Mouse (Mus musculus): Measurements from ENCODE around the gene Sphk2. TPM values are rescaled to one million over a fixed set of nuclear protein-coding genes. Genes with fewer than 3 reads are reported as not detected.
"Not testable (repeated sequence)": the region's sequence is repeated elsewhere in the genome, so short reads cannot be mapped to it uniquely, and the experiment has no call there.

The Sphk2 gene
- polyA plus RNA-seq, 1 experiment from 2014 or later: 27.1 TPM

GRCm38 (mm10) chr7:45661702-45662101 lies 56.1 kb downstream of the Sphk2 start:
- not testable (repeated sequence) for H3K4me1 ChIP-seq (replicated peaks); H3K36me3 ChIP-seq; H3K9me3 ChIP-seq; H3K27me3 ChIP-seq; H3K4me3 ChIP-seq (replicated peaks); H3K9ac ChIP-seq (replicated peaks); H3K27ac ChIP-seq; H3K4me2 ChIP-seq (replicated peaks); ATAC-seq
- WGBS: 88% methylated on average over 6 of the region's 6 CpGs

GRCm38 (mm10) chr7:45660746-45661478 lies 56.9 kb downstream of the Sphk2 start:
- ATAC-seq: no peak
- H3K9me3 ChIP-seq: 0 out of 2 replicates have a peak, but pooled peaks cover 2% of the 10 kb centered on the region
- no peak overlapping the region for H3K4me2 ChIP-seq (replicated peaks)
- H3K27me3 ChIP-seq: no peaks in the 10 kb centered on the region
- no peak overlapping the region for H3K4me3 ChIP-seq (replicated peaks)
- no peak overlapping the region for H3K9ac ChIP-seq (replicated peaks)
- H3K27ac ChIP-seq: no peak overlapping the region
- 86% methylated on average over 11 of the region's 11 CpGs for WGBS
- no peaks in the 10 kb centered on the region for H3K36me3 ChIP-seq
- H3K4me1 ChIP-seq (replicated peaks): no peaks in the 10 kb centered on the region

Other genes with a start within 250 kb of the Sphk2 start
- gene Tulp2, start 236.1 kb downstream of the Sphk2 start, polyA plus RNA-seq (2015; fragmentation: Nextera tagmentation; extraction: Ambion mirVana): 0.22 TPM in 1 of 2 replicates, not detected in the other
- gene Gm45808, start 231.2 kb downstream of the Sphk2 start, polyA plus RNA-seq (2015; fragmentation: Nextera tagmentation; extraction: Ambion mirVana): not detected in 2 replicates
- gene Dhdh, start 229.2 kb downstream of the Sphk2 start, polyA plus RNA-seq (2015; fragmentation: Nextera tagmentation; extraction: Ambion mirVana): 3.3 and 3.6 TPM in 2 replicates
- gene Nucb1, start 207.6 kb downstream of the Sphk2 start, polyA plus RNA-seq (2015; fragmentation: Nextera tagmentation; extraction: Ambion mirVana): 86.7 and 101 TPM in 2 replicates
- 11.7 and 11.9 TPM in 2 replicates for gene Ppp1r15a, start 191.7 kb downstream of the Sphk2 start, polyA plus RNA-seq (2015; fragmentation: Nextera tagmentation; extraction: Ambion mirVana)
- 0.23 and 0.46 TPM in 2 replicates for gene Plekha4, start 191.7 kb downstream of the Sphk2 start, polyA plus RNA-seq (2015; fragmentation: Nextera tagmentation; extraction: Ambion mirVana)
- 0.13 and 0.21 TPM in 2 replicates for gene Hsd17b14, start 163.1 kb downstream of the Sphk2 start, polyA plus RNA-seq (2015; fragmentation: Nextera tagmentation; extraction: Ambion mirVana)
- gene Bcat2, start 147.8 kb downstream of the Sphk2 start, polyA plus RNA-seq (2015; fragmentation: Nextera tagmentation; extraction: Ambion mirVana): 20.7 and 24.5 TPM in 2 replicates
- gene Fgf21, start 102.5 kb downstream of the Sphk2 start, polyA plus RNA-seq (2015; fragmentation: Nextera tagmentation; extraction: Ambion mirVana): 0.17 TPM in 1 of 2 replicates, not detected in the other
- gene Fut1, start 100.7 kb downstream of the Sphk2 start, polyA plus RNA-seq (2015; fragmentation: Nextera tagmentation; extraction: Ambion mirVana): not detected in 2 replicates
- gene Izumo1, start 96.2 kb downstream of the Sphk2 start, polyA plus RNA-seq (2015; fragmentation: Nextera tagmentation; extraction: Ambion mirVana): 0.17 TPM in 1 of 2 replicates, not detected in the other
- 7.5 and 9.4 TPM in 2 replicates for gene Rasip1, start 90.5 kb downstream of the Sphk2 start, polyA plus RNA-seq (2015; fragmentation: Nextera tagmentation; extraction: Ambion mirVana)
- gene Mamstr, start 78.0 kb downstream of the Sphk2 start, polyA plus RNA-seq (2015; fragmentation: Nextera tagmentation; extraction: Ambion mirVana): 3.1 and 4.8 TPM in 2 replicates
- gene Fut2, start 51.6 kb downstream of the Sphk2 start, polyA plus RNA-seq (2015; fragmentation: Nextera tagmentation; extraction: Ambion mirVana): 0.06 and 0.09 TPM in 2 replicates
- gene Ntn5, start 34.0 kb downstream of the Sphk2 start, polyA plus RNA-seq (2015; fragmentation: Nextera tagmentation; extraction: Ambion mirVana): 0.39 and 0.59 TPM in 2 replicates
- 0.17 and 0.31 TPM in 2 replicates for gene Sec1, start 23.6 kb downstream of the Sphk2 start, polyA plus RNA-seq (2015; fragmentation: Nextera tagmentation; extraction: Ambion mirVana)
- 35.9 and 40.0 TPM in 2 replicates for gene Car11, start 18.2 kb downstream of the Sphk2 start, polyA plus RNA-seq (2015; fragmentation: Nextera tagmentation; extraction: Ambion mirVana)
- 3.4 and 4.0 TPM in 2 replicates for gene Dbp, start 12.9 kb downstream of the Sphk2 start, polyA plus RNA-seq (2015; fragmentation: Nextera tagmentation; extraction: Ambion mirVana)
- 643 and 684 TPM in 2 replicates for gene Rpl18, start 2.5 kb downstream of the Sphk2 start, polyA plus RNA-seq (2015; fragmentation: Nextera tagmentation; extraction: Ambion mirVana)
- 1.0 and 1.3 TPM in 2 replicates for gene Fam83e, start 3.2 kb upstream of the Sphk2 start, polyA plus RNA-seq (2015; fragmentation: Nextera tagmentation; extraction: Ambion mirVana)
- gene Spaca4, start 7.8 kb upstream of the Sphk2 start, polyA plus RNA-seq (2015; fragmentation: Nextera tagmentation; extraction: Ambion mirVana): not detected in 2 replicates
- gene Lmtk3, start 65.7 kb upstream of the Sphk2 start, polyA plus RNA-seq (2015; fragmentation: Nextera tagmentation; extraction: Ambion mirVana): 22.8 and 24.0 TPM in 2 replicates
- gene Sult2b1, start 66.7 kb upstream of the Sphk2 start, polyA plus RNA-seq (2015; fragmentation: Nextera tagmentation; extraction: Ambion mirVana): 5.5 and 5.6 TPM in 2 replicates
- 362 and 363 TPM in 2 replicates for gene Cyth2, start 96.6 kb upstream of the Sphk2 start, polyA plus RNA-seq (2015; fragmentation: Nextera tagmentation; extraction: Ambion mirVana)
- 0.62 and 0.73 TPM in 2 replicates for gene Kcnj14, start 106.8 kb upstream of the Sphk2 start, polyA plus RNA-seq (2015; fragmentation: Nextera tagmentation; extraction: Ambion mirVana)
- 39.9 and 41.7 TPM in 2 replicates for gene Grwd1, start 112.9 kb upstream of the Sphk2 start, polyA plus RNA-seq (2015; fragmentation: Nextera tagmentation; extraction: Ambion mirVana)
- 36.1 and 44.8 TPM in 2 replicates for gene Kdelr1, start 154.8 kb upstream of the Sphk2 start, polyA plus RNA-seq (2015; fragmentation: Nextera tagmentation; extraction: Ambion mirVana)
- gene Grin2d, start 160.4 kb upstream of the Sphk2 start, polyA plus RNA-seq (2015; fragmentation: Nextera tagmentation; extraction: Ambion mirVana): 1.2 and 1.3 TPM in 2 replicates
- 0.28 and 0.66 TPM in 2 replicates for gene Syngr4, start 178.7 kb upstream of the Sphk2 start, polyA plus RNA-seq (2015; fragmentation: Nextera tagmentation; extraction: Ambion mirVana)
- 5.9 and 6.7 TPM in 2 replicates for gene Tmem143, start 178.9 kb upstream of the Sphk2 start, polyA plus RNA-seq (2015; fragmentation: Nextera tagmentation; extraction: Ambion mirVana)
- gene Emp3, start 203.4 kb upstream of the Sphk2 start, polyA plus RNA-seq (2015; fragmentation: Nextera tagmentation; extraction: Ambion mirVana): 24.4 and 27.3 TPM in 2 replicates
- 3.3 and 4.1 TPM in 2 replicates for gene Ccdc114, start 206.1 kb upstream of the Sphk2 start, polyA plus RNA-seq (2015; fragmentation: Nextera tagmentation; extraction: Ambion mirVana)